ENCODE assay signal across 8 mouse cellular contexts in the genomic region with DNA sequence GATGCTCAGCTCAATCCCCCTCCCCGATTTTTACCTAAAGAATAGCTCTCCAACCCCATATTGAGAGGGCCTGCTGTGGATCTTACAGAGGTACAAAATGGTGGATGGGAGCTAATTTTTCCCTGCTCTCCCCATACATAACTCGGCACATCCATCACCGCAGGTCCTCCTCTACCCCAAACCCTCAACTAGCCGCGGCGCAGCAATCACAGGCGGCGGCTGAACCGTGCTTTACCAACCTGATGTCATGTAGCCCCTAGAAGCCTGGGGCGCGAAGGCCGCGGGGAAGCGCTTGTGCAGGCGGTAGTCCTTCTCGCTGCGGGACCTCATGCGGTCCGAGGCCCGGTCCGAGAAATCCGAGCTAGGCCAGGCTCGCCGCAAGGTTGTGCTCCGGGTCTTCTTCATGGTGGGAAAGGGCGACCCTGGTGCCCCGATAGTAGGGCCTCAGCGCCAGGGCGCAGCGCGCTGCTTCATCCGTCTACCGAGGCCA.
DNase-seq lines count a peak whose midpoint lies in the region; ATAC-seq and TF ChIP-seq lines count a peak whose summit lies in the region.

No protein-coding gene starts in this region.

- peak overlapping the region; percentile 99 for H3K27ac ChIP-seq in layer of hippocampus, adult 2 months
- H3K27ac ChIP-seq in cerebellum, adult 2 months (ENCODE audit: insufficient read depth, low read length): peak overlapping the region; percentile 75
- H3K27ac ChIP-seq in forebrain, postnatal 0 days (ENCODE audit: low read depth, low read length): peak overlapping the region; percentile 100
- H3K27ac ChIP-seq in hindbrain, embryonic 15.5 days (replicated peaks): peak overlapping the region; percentile 99
- no peak overlapping the region for H3K27ac ChIP-seq in liver, embryonic 11.5 days (ENCODE audit: low read depth, low read length)

- TF ChIP-seq CTCF in layer of hippocampus, adult 2 months (conservative IDR thresholded peaks at IDR 0.05): no peak
- TF ChIP-seq CTCF in cerebellum, adult 2 months (IDR thresholded peaks at IDR 0.05; ENCODE audit: borderline replicate concordance, insufficient read depth, low read depth, low read length): no peak
- no peak for TF ChIP-seq CTCF in forebrain, postnatal 0 days (IDR thresholded peaks at IDR 0.05; ENCODE audit: low read depth)

- H3K9ac ChIP-seq in forebrain, postnatal 0 days: peak overlapping the region; percentile 99
- H3K9ac ChIP-seq in hindbrain, embryonic 15.5 days: peak overlapping the region; percentile 78
- peak overlapping the region; percentile 64; the same call in 1 of the 2 replicates for H3K9ac ChIP-seq in liver, embryonic 11.5 days (ENCODE audit: low read depth, low read length)

- peak overlapping the region; percentile 81 for H3K4me3 ChIP-seq in layer of hippocampus, adult 2 months
- peak overlapping the region; percentile 81 for H3K4me3 ChIP-seq in cerebellum, adult 2 months (replicated peaks; ENCODE audit: insufficient read depth, low read depth, low read length)
- H3K4me3 ChIP-seq in forebrain, postnatal 0 days (ENCODE audit: low read depth, low read length): peak overlapping the region; percentile 91
- H3K4me3 ChIP-seq in hindbrain, embryonic 15.5 days: peak overlapping the region; percentile 59
- H3K4me3 ChIP-seq in liver, embryonic 11.5 days (ENCODE audit: low read depth, low read length): peak overlapping the region; percentile 61

- peak; percentile 14 for ATAC-seq in forebrain, postnatal 0 days
- peak; percentile 18 for ATAC-seq in hindbrain, embryonic 15.5 days (ENCODE audit: low FRiP score, low read depth)
- no peak for ATAC-seq in liver, embryonic 11.5 days (replicated peaks; ENCODE audit: low FRiP score)
- no peak for ATAC-seq in megakaryocyte, adult 5-6 weeks (ENCODE audit: poor library complexity, severe bottlenecking)

- peak overlapping the region; percentile 74 for H3K4me2 ChIP-seq in forebrain, postnatal 0 days (ENCODE audit: low read depth)
- peak overlapping the region; percentile 81 for H3K4me2 ChIP-seq in hindbrain, embryonic 15.5 days
- peak overlapping the region; percentile 81 for H3K4me2 ChIP-seq in liver, embryonic 11.5 days

- H3K27me3 ChIP-seq in cerebellum, adult 2 months (ENCODE audit: control insufficient read depth, insufficient read depth, low read length): no peaks in the 10 kb centered on the region
- H3K27me3 ChIP-seq in forebrain, postnatal 0 days (ENCODE audit: insufficient read depth, low read length): no peaks in the 10 kb centered on the region
- H3K27me3 ChIP-seq in hindbrain, embryonic 15.5 days: no peaks in the 10 kb centered on the region
- peaks cover 41% of the 10 kb centered on the region for H3K27me3 ChIP-seq in liver, embryonic 11.5 days (replicated peaks; ENCODE audit: control insufficient read depth, insufficient read depth, low read length)

- 2% methylated on average over 32 of the region's 33 CpGs for WGBS in cerebellum, adult 2 months
- 2% methylated on average over 28 of the region's 33 CpGs for WGBS in forebrain, postnatal 0 days
- WGBS in hindbrain, embryonic 15.5 days: under 1% methylated on average over 30 of the region's 33 CpGs
- WGBS in liver, embryonic 11.5 days: 1% methylated on average over 33 of the region's 33 CpGs

- TF ChIP-seq POLR2A in cerebellum, adult 2 months (IDR thresholded peaks at IDR 0.05; ENCODE audit: borderline replicate concordance, insufficient read depth, low read length): no peak

- peaks cover 7% of the 10 kb centered on the region; the same call in 1 of the 2 replicates for H3K4me1 ChIP-seq in cerebellum, adult 2 months (ENCODE audit: control insufficient read depth, insufficient read depth, low read length)
- H3K4me1 ChIP-seq in forebrain, postnatal 0 days (ENCODE audit: insufficient read depth): peaks cover 43% of the 10 kb centered on the region
- peaks cover 55% of the 10 kb centered on the region for H3K4me1 ChIP-seq in hindbrain, embryonic 15.5 days (replicated peaks)
- no peaks in the 10 kb centered on the region for H3K4me1 ChIP-seq in liver, embryonic 11.5 days (replicated peaks; ENCODE audit: control insufficient read depth, insufficient read depth, low read length)

- DNase-seq in layer of hippocampus, adult 2 months (ENCODE audit: low spot score in 2 of 2): peak in 1 of 2 experiments; percentile 47
- DNase-seq in layer of hippocampus, adult 9-10 months (ENCODE audit: low spot score): no peak
- peak; percentile 61 to 74 for DNase-seq in cerebellum, adult 2 months
- peak; percentile 67 for DNase-seq in forebrain, postnatal 0 days
- peak; percentile 47 for DNase-seq in liver, embryonic 11.5 days (ENCODE audit: low spot score)
- peak; percentile 36 for DNase-seq in ovary, postnatal 36 days (ENCODE audit: low spot score)

- no peaks in the 10 kb centered on the region for H3K9me3 ChIP-seq in forebrain, postnatal 0 days (ENCODE audit: low read length)
- H3K9me3 ChIP-seq in hindbrain, embryonic 15.5 days: no peaks in the 10 kb centered on the region
- no peaks in the 10 kb centered on the region for H3K9me3 ChIP-seq in liver, embryonic 11.5 days (ENCODE audit: control insufficient read depth, low read length)

- H3K36me3 ChIP-seq in forebrain, postnatal 0 days (ENCODE audit: insufficient read depth): no peaks in the 10 kb centered on the region
- H3K36me3 ChIP-seq in hindbrain, embryonic 15.5 days: no peaks in the 10 kb centered on the region
- H3K36me3 ChIP-seq in liver, embryonic 11.5 days (ENCODE audit: control insufficient read depth, insufficient read depth, low read length): no peaks in the 10 kb centered on the region

Comparison
In these comparisons a context has a peak if more than half of its experiments do, and no peak if none do; other contexts are left out.
1. ATAC-seq: peak in forebrain, postnatal 0 days (single experiment) and hindbrain, embryonic 15.5 days (single experiment); none in liver, embryonic 11.5 days (single experiment) and megakaryocyte, adult 5-6 weeks (single experiment).
2. Peak in every context shown above with its lines, with median percentiles within 50 percentile points of each other: H3K4me3 ChIP-seq, H3K4me2 ChIP-seq and H3K9ac ChIP-seq.